Mouse (Mus musculus) cerebellum, adult 2 months (tissue): ENCODE measurements around the gene Fitm1.

Experiments
- CTCF ChIP-seq: fragments of 200-500 bp; IDR thresholded peaks from 2 replicates; pipeline ENCODE4 v1.5.1; 2011; ENCODE audit warnings: low read depth, mild to moderate bottlenecking, control low read depth, low read length, moderate library complexity, borderline replicate concordance; ENCODE audit not compliant: insufficient read depth
- POLR2A ChIP-seq: fragments of 200-500 bp; IDR thresholded peaks from 2 replicates; pipeline ENCODE4 v1.6.1; 2011; ENCODE audit warnings: low read length, control low read depth, borderline replicate concordance; ENCODE audit not compliant: insufficient read depth

DNA sequence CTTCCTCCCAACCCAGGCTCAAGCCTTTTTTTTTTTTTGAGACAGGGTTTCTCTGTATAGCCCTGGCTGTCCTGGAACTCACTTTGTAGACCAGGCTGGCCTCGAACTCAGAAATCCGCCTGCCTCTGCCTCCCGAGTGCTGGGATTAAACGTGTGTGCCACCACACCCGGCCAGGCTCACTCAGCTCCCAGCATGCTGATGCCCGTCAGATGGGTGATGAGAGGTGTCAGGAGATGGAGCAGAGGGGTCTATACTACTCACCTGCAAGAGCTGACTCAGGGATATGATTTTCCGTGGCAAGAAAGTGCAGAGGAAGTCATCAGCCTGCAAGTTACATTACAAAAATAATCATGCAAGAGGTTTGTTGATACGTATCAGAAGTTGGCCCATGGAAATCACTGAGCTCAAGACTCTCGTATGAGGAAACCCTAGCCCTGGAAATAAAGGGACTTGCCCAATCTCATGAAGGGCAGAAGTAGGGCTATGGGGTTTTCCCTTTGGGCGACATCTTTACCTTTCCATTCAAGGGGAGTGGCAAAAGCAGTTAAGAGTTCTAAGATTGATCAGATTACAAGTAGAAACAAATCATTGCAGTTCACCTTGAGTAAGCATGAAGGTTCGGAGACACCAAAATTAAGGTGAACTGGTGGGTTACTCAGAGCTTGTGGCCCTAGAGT is 14.5 kb downstream of the Fitm1 start:
- no peak for TF ChIP-seq POLR2A
- no peak for TF ChIP-seq CTCF
